Mouse (Mus musculus) kidney, postnatal 14 days (tissue): Measurements from ENCODE around the gene Slfnl1.
A peak's percentile ranks its signal among the peaks of the same experiment; 100 is the strongest.

Experiments used
- DNase-seq: peaks from one replicate; pipeline ENCODE4 v3.0.0; 2022; ENCODE audit warnings: mixed read lengths

Slfnl1 gene

DNA sequence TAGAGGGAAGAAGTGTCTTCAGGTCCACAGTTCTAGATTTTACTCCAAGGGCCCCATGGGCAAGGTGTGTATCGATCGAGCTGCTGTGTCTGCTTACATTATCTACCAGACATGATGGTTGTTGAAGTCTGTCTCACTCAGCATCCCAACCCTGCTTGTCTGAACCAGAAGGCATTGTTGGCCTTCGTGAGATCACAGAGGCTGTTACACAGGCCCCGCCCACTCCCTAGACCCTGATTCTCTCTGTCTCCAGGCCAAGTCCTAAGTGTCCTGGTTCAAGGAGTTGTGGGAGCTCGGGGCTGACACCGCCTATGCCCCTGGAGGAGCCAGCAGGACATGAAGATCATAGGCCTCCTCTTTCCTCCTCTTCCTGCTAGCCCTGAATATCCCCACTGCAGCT, at the start of gene Slfnl1:
Slfnl1 (plus strand) TSS at position 246 of the 400 bp plus-strand sequence.
- DNase-seq = no peak

DNA sequence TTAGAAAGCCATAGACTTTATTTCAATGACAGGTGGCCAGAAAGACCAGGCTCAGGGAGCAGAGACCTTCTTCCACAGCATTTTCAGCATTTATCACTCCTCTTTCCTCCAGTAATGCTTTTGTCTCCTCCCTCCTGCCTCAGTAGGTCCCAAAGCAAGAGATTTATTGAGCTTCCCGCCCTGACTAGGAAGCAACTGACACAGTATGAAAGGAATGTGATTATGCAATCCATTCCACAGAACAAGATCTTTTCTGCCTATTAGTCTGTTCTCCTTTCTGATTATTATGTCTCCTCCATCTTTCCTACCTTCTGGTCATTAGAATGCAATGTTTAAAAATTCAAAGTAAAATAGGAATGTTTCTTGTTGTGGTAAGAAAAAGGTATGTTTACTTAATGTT, 44.3 kb upstream of the Slfnl1 start:
- DNase-seq = no peak

DNA sequence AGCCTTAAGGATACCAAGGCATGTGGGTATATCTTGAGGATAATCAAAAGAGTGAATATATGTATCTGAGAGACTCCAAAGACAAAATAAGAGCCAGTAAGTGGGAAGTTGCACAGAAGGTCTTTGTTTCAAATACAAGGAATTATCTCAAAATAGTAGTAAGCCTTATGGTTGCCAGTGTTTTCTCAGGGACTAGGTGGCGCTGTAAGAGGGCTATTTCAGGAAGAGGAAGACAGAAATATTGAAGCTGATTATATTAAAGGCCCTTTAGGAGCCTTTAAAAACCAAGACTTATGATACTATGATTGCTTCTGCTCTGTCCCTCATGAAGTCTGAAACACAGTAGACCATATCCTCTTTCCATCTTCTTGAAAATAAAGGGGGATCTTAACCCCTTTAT, 25.1 kb upstream of the Slfnl1 start:
- DNase-seq = no peak

DNA sequence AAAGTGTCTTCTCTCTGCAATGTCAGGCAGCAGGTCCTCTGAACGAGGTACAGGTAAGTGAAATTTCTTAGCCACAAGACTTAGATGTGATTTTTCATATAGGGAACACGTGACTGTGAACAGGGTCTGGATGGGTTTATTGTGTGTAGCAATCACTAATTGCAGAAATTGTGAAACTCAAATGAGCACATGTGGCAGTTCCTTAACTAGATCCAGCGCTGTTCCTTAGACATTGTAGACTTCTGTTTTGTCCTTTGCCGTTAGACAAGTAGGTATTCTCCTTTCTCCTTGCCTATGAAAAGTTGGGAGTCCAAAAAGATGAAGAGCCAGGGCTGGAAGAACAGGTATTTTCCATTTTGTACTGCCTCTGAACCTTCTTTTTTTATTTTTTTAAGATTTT, 20.8 kb upstream of the Slfnl1 start:
- DNase-seq = no peak

DNA sequence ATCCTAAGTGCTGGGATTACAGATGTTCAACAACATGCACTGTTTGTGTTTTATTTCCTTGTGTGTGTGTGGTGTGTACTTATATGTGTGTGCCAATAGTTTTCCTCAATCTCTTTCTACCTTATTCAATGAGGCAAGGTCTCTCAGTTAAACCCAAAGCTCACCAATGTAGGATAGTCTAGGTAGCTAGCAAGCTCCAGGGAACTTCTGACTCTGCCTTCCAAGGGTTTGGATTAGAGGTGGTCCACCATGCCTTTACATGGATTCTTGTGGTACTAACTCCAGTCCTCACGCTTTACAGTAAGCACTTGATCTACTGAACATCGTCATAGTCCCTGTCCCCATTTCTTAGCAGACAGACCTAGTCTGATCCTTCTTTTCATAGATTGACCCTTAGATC, 17.7 kb upstream of the Slfnl1 start:
- no peak for DNase-seq

DNA sequence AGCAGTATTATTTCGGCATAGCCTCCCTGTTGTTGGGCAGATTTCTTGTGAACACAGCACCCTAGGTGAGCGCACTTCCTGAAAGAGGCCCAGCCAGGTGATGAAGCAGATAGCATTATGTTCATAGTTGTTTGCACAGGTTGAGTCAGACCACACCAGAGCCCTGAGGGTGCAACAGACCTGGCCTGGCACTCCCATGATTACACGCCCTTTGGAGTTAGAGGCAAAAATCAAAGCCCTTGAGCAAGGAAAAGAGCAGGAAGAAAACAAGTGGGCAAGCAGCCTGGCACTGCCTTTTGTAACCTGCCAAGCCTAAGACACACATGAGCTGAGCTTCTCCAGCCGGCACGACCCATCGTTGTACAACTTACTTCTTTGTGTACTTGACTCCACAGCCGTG, 15.5 kb upstream of the Slfnl1 start:
- DNase-seq = peak; percentile 19

DNA sequence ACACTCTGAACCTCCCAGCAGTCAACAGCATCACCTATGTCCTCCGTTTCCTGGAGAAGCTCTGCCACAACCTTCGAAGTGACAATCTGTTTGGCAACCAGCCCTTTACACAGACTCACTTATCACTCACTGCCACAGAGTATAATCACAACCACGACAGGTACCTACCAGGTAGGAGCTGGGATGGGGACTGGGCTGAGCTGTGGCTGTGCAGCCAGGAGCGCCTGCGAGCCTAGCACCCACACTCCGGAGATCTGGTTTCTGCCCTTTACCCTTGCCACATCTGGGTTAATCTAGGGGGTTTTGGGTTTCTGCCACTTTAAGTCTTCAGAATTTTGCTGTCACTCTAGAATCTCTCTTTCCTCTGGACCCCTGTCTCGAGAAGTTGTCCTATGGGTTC, 15.1 kb upstream of the Slfnl1 start:
- no peak for DNase-seq

DNA sequence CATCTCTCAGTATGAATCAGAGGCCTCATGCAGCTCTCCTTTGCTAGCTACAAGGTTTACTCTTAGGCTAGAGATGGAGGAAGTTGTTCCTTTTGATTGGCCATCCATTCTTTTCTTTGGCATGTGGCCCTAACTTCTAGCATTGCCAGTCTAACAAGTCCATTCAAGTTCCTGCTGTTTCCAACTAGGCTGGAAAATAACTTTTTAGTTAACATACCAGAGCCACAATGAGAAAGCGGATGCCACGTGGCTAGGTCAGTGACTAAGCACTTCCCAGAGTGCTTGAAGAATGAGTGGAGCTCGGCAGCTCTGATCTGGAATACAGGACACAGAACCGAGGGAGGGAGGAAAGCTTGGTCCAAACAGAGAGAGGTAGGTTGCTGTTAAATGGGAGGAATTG, 14.7 kb upstream of the Slfnl1 start:
- DNase-seq = peak; percentile 52

DNA sequence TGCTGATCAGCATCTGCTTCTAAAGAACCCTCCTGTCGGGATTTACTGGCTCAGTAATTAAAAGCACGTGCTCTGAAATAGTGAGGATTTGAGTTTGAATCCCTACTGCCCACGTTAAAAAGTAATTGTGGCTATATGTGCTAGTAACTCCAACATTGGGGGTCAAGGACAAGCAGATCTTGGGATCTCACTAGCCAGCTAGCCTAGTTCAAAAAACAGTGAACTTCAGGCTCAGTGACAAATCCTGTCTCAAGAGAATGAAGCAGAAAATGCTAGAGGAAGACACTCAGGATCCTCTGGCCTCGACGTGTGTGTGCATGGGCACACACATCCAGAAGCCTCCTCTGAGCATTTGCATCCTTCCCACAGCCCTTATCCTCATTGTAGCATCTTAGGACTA, 10.3 kb upstream of the Slfnl1 start:
- DNase-seq = no peak

DNA sequence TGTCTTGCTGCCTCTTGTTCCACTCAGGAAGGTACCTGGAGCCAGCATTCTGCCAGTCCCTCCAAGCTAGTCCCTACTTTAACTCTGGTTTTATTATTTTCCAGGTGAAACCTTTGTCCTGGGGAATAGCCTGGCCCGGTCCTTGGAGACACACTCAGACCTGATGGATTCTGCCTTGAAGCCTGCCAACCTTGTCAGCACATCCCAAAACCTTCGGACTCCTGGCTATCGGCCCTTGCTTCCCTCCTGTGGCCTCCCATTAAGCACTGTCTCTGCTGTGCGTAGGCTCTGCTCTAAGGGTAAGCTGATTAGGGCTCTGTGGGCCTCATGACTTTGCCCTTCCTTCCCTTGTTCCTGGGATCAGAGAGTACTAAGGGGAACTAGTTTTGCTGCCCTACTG, 9.7 kb upstream of the Slfnl1 start:
- no peak for DNase-seq

DNA sequence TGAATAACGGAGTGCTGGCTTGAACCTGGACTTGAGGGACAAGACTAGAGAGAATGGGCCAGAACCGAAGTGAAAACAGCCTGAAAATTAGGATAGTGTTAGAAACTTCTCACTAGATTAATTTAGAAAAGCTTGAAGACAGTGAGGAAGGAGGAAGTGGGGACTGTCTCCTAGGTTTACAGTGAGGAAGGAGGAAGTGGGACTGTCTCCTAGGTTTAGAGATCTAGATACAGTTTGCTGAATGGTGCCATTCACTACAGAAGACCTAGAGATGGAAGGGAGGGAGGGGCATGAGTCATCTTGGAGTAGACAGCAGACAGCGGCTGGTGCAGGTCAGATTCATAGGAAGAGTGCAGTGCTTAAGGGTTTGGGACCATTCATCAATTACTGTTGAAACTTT, 8.9 kb upstream of the Slfnl1 start:
- no peak for DNase-seq

DNA sequence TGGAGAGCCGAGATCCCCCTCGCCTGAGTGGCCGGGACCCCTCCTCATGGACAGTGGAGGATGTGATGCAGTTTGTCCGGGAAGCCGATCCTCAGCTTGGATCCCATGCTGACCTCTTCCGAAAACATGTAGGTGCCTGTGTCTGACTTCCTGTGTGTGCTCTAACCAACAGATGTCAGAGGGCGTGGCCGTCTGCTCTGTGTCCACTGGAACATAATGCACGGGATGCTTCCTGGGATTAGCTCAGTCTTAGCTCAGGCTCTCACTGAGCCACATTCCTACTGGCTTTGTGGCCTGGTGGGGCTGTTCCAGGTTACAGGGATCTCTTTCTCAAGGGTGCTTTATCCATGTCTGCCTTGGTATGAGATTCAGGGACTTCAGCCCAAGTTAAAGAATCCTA, 3.9 kb upstream of the Slfnl1 start:
- no peak for DNase-seq

DNA sequence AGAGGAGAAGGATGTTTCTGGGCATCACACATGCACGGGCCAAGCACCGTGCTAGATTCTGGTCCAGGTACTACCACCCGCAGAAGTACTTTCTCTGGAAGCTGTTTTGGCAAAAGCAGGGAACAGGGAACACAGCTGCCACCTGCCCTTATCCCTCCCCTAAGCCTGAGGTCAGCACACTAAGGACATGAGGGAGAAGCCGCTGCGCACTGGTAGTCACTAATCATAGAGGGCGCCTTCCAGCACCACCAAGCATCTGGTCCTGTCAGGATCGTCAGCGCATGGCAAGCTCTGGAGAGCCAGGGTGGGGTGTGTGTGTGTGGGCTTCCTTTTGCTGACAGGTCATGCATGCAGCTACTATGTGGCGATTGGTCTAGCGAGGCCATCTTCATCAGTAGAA, 6.6 kb downstream of the Slfnl1 start:
- DNase-seq = no peak

DNA sequence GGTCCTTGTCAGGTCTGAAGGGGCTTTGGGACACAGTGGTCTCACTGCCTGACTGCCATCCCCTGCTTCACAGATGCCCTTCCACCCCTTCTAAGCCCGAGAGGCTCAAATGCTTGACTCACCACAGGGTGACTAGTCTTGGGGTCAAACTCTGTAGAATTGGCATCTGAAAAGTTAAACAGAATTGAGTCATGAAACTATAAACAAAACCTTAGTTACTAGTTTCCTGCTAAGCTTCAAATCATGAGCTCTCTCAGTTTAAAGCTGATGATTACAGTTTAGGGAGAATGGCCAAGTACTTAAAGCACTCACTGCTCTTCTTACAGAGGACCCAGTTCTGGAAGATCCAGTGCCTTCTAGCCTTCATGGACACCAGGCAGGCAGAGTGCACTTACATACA, 12.9 kb downstream of the Slfnl1 start:
- no peak for DNase-seq

DNA sequence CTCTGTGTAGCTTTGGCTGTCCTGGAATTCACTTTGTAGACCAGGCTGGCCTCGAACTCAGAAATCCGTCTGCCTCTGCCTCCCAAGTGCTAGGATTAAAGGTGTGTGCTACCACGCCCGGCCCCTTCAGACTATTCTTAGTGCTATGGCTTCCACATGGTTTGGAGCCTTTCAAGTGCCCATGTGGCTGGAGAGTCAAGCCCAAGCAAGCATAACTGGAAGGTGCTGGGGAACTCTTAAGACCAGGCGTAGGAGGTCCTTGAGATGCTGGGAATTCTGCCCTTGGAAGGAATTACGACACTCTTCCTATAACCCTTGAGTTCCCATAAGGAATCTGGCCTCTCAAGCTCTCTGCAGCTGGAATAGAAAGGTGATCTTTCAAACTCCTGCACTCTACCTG, 24.6 kb downstream of the Slfnl1 start:
- no peak for DNase-seq

DNA sequence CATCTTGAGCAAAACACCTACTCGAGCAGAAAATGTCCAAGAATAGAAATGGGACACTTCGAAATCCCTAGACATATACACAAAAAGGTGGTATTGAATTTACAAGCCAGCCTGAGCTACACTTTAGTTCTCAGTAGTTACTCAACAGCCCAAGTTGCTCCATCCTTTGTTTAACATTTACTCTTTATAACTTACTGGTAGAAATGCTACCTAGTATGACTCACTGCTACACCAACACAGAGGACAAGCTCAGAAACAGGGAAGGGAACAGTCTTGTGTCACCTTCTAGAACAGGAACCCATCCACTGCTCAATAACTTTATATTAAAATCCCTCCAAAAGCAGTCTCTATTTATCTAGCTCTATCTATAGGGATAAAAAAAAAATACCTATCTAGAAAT, 33.7 kb downstream of the Slfnl1 start:
- DNase-seq = no peak

DNA sequence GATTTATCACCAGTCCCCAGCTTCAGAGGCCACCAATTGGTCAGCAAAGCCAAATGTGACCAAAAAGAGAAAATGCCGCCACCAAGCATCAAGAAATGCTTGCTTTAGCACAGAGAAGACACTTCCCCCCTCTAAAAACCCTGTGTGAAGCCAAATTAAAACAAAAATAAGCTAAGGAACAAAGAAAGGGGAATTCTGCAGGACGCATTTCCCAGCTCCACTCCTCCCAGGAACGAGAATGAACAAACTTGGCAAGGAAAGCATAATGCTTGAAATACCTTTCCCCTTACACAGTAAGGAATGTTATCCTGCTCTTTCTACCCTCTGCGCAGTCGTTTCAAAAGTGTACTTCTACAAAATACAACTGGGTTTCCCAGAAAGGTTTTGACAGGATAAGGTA, 36.0 kb downstream of the Slfnl1 start:
- DNase-seq = peak; percentile 37

DNA sequence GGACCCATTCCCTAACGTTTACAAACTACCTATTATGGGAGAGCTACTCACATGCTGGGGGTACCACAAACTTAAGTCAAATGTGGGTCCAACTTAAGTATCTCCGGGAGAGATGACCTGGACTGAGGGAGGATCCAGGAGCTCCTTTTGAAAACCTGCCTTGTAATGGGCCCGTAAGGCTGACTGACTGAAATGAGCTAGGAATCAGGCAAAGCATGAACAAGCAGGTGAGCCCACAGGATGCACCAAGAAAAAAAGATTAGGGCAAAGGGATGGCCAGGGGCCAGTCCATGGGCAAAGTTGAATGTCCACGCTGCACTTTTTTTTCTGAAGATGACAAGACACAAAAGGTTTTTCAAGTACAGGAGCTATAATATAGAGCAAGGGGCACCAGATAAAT, 37.0 kb downstream of the Slfnl1 start:
- DNase-seq = peak; percentile 61

DNA sequence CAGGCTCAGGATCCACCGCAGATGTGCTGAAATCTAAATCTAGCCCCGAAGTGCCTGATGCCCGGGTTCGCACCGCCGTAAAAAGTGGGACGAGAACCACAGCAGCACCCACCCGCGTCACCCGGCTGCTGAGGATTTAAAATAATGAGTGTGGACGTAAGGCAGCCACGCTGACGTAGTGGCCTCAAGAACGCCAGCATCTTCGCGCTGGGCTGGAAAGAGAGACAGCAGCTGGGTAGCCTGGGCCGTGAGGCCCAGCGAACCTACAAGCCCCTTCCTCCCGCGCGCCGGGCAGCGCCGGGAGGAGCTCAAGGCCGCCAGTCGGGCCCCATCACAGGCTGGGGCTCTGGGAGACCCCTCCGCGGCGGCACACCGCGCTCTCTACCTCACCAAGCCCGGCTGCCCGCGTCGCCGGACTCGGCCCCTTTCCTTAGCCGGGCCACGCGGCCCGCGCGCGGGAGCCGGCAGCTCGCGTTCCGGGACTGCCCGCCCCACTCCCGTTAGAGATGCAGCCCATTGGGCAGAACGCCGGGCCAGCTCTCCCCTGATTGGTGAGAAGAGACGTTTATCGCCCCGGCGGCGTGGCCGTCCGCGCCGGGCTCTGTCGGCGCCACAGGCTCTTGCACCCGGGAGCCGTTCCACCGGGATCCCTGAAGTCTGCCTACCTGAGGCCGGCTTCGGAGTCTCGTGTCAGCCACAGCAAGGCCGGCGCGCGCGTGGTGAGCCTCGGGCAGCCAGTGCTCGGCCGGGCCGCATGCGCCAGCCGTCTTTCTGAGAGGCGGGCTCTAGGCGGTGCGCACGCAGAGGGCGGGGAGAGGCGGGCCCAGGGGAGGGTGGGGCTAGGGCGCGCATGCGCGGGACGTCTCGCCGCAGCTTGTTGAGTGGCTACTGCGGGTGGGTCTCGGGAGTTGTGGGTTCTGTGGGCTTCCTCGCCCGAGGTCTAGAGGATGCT, 37.7 kb downstream of the Slfnl1 start, which contains the start of gene Ctps:
Ctps (minus strand) TSS at position 791 of the 952 bp plus-strand sequence.
- DNase-seq = peak; percentile 96

DNA sequence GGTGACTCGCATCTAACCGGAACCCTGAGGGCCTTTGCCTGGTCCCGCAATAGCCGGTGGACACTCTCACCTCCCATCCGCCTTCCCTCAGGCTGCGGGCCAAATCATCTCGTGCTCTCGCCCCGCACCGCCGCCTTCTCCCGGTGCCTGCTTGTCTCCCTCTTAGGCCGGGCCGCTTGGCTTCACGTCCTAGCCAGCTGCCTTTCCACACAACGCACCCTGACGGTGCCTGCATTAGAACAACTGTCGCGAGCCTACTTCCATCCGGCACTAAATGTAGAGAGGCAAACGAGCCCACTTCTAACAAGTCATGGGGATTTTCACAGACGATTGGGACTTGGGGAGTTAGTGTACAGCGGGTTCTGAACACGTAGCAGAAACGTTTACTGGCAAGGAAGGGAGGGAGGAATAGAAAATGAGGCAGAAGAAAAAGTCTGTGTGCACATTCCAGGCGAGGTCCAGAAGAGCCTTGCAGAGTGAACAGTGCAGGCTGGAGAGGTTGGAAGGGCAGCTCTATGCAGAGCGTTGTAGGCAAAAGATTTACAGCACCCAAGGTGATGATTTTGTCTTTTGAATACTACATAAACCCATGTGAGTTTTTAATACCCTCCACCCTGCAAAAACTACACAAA, 38.5 kb downstream of the Slfnl1 start:
- no peak for DNase-seq

DNA sequence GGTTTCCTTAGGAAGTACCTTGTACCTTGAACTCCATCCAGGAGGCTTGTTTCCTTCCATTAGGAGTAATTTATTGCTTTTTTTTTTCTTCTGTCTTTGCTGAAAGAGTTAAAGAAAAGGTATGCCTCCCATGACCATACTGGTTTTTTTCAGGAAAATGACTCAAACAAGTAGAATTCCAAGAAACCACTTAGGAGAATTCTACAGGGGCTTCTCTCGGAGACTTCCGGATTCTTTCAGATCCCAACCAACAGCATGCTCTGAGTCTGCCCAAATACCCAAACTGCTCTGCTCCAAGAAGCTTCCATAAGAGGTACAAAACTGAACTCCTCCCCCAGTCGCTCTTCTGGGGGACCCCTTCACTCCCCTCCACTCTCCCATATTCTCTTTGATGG, 39.0 kb downstream of the Slfnl1 start:
- peak; percentile 30 for DNase-seq

DNA sequence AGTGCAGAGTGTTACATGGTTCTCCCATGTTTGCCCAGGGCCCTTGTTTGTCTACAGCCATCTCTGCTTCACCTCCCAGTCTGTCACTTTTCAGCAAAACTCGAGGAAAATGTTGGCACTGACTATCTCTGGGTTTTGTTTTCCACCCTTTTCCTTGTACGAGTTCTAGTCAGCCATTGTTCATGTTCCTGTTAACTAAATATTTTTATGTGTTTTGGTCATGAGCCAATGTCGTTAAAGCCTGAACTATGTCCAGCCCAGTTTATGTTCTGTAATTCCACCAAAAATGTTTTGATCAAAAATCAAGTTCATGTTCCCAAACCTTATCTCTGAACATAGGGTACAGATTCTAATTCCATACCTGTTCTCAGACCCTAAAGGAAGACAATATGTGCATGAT, 39.7 kb downstream of the Slfnl1 start:
- DNase-seq = no peak

DNA sequence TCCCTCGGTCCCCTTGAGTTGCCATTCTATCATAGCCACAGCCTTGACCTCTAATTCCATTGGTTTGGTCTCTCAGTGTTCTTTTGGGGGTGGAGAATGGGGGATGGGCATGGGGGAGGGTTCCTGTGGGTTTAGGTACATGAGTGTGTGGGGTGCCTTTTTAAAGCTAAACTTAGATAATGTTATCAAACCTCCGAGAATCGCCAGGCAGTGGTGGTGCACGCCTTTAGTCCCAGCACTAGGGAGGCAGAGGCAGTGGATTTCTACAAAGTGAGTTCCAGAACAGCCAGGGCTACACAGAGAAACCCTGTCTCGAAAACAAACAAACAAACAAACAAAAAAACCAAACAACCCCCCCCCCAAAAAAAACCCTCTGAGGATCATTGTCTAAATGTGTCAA, 48.9 kb downstream of the Slfnl1 start:
- DNase-seq = no peak

DNA sequence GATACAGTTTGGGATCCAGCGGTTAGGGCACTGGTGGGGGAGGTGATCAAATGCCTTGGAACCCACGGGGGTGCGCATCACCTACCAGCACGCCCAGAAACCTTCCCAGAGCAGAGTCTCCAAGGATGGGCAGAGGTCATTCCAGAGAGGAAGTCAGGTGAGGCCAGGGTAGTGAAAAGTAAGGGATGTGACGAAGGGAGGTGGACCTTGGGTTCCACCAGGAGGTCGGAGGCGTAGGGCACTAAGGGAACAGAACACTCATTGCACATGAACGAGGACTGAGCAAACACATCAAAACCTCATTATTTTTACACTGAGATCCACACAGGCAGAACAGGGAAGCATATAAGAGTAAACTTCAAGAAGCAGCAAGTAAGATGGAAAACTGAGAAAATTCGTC, 49.7 kb downstream of the Slfnl1 start:
- DNase-seq = no peak
